Mouse (Mus musculus) activated CD4-positive, CD25-positive, alpha-beta regulatory T cell, adult 4 months (primary cell): Measurements from ENCODE around the gene Pclo. TPM values are rescaled to one million over a fixed set of nuclear protein-coding genes. Genes with fewer than 3 reads are reported as not detected.
"Not testable (repeated sequence)": the region's sequence is repeated elsewhere in the genome, so short reads cannot be mapped to it uniquely, and the experiment has no call there.

ENCODE experiments used
- ATAC-seq: one replicate; pipeline ENCODE4 v1.8.0; 2017
- polyA plus RNA-seq, 2 experiments: library from polyadenylated mRNA; unstranded; fragments of 100-300 nt; shearing (Covaris generic); gene quantifications; one replicate each; pipeline ENCODE4 v1.2.1; 2017

Gene Pclo
- polyA plus RNA-seq, result under 1 TPM; 0.04 to 0.05 TPM

GRCm38 (mm10) chr5:14514631-14515523, at the start of gene Pclo:
Pclo (plus strand) TSS chr5:14514918.
- ATAC-seq, result no peak

DNA sequence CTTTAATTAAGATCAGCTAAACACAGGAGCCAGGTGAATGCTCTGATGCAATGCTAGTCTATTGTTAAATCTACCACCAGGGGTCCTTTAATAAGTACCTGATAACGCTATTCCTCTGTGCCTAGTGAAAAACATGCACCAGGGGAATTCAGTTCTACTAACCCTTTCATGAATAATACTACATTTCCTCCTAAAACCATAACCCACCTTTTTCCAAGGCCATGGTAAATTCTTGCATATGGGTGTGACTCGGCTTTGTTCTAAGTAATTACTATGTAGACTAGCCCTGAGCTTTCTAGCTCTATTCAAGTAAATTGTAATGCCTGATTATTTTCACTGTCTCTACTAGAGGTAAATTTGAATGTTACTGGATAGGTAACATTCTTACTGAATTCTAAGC, 20.3 kb upstream of the Pclo start:
- ATAC-seq, result not testable (repeated sequence)

- no peak for ATAC-seq
Observed at GRCm38 (mm10) chr5:14508522-14508921, 6.2 kb upstream of the Pclo start.

DNA sequence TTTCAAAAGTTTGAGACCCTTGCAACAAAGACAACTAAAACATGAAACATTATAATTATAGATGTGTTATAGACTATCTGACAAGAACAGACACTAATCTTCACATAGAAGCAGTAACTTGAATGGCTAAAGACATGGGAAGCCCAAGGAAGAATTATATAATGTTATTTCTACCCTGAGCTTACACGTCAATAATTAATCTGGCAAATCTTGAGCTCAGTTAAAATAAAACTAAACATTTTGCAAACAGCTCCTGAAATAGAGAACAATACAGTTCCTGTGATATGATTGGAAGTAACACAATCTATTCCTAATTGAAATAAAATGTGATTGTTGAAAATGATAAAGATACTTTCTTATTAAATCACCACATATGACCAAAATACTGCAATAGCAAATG, 5.1 kb upstream of the Pclo start:
- ATAC-seq, result no peak

- no peak for ATAC-seq
Observed at GRCm38 (mm10) chr5:14518131-14518832, 3.6 kb downstream of the Pclo start.

GRCm38 (mm10) chr5:14522006-14522405, 7.3 kb downstream of the Pclo start:
- ATAC-seq, result no peak

DNA sequence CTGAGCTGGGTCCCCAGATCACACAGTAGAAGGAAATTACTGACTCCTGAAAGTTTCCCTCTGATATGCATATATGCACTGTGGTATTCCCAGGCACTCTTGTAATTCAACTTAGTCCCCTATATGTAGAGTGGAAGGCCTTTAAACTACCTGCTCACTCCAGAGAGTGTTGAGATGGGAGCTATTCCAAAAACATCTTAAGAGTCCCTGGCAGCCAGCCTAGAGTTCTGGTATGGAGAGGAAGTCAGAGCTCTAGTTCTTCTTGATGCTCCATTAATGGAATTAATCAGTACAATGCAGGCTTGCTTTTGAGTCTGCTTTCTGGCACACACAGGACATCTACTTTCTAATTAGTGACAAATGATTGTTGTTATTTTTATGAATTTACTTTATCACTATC, 11.3 kb downstream of the Pclo start:
- ATAC-seq, result no peak

DNA sequence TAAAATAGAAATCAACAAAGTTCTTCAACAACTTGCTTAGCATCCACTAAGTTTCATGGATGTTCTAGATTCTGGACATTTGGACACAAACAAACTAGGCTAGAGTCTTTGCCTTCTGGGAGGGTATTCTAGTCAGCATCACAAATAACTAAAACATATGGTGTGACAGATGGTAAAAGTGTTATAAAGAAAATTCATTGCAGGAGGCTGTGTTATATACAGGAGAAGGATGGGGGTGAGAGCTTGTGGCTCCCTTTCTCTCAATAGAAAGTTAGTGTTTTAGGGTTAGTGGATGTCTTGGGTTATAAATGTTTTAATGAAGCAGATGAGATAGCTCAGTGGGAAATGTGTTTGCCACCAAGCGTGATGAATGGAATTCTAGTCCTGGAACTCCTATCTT, 13.1 kb downstream of the Pclo start:
- no peak for ATAC-seq

DNA sequence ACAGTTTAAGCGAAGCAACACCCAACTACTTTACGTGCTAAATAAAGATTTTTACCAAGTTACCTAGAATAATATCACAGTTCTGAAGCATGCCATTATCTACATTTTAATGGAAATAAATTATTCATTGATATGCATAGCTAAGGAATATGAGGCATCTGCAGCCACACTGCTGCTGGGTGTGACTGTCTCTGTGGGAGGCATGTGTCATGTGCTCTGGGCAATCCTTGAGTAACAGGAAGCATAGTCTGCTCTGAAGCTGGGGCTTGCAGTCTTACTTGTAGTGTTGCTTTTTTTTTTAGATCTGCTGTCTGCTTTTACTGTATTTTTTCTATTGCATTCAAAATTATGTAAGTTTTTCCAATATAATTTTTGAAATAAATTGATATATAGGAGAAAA, 17.2 kb downstream of the Pclo start:
- ATAC-seq, result no peak

DNA sequence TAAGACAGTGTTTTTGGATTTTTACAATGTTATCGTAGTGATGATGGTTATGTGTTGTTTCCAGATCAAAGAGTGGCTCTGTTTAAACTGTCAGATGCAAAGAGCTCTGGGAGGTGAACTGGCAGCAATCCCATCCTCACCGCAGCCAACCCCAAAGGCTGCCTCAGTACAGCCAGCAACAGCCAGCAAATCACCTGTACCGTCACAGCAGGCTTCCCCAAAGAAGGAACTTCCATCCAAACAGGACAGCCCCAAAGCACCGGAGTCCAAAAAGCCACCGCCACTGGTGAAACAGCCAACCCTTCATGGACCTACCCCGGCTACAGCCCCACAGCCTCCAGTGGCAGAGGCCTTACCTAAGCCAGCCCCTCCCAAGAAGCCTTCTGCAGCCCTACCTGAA, 24.6 kb downstream of the Pclo start:
- ATAC-seq, result no peak

GRCm38 (mm10) chr5:14539961-14540627, 25.4 kb downstream of the Pclo start:
- ATAC-seq, result no peak

DNA sequence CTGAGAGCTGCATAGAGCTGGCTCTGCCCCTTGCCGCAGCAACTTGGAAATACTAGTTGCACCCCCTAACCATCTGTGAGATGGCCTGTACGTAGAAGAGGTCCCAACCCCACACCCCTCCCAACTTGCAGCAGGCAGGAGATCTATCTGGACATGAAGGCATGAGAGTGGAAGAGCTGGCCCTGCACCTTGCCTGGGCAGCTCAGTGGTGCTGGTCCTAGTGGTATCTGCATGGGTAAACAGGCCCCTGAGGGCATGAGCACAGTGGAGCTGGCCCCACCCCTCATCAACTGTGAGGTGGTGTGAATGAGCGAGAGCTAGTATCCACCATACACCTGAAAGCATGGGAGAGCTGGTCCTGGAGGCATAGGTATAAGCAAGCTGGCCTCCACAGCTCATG, 60.9 kb downstream of the Pclo start:
- ATAC-seq, result no peak

DNA sequence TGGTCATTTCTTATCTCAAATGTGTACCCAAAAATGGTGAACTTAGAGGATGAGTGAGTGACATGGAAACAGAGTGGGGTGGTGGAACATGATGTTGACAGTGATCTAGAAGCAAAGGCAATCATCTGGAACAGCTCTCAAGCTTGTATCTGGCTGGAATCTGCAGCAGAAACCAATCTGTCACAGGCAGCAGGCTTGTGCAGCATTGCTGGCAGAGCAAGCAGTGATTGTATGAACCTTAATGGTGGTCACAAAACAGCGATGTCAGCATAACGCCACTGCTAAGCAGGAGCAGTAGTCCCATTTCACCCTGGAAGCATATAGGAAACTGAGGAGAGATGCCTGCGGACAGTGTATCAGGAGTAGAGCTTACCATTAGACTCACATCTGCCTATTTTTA, 76.8 kb downstream of the Pclo start:
- ATAC-seq, result no peak

DNA sequence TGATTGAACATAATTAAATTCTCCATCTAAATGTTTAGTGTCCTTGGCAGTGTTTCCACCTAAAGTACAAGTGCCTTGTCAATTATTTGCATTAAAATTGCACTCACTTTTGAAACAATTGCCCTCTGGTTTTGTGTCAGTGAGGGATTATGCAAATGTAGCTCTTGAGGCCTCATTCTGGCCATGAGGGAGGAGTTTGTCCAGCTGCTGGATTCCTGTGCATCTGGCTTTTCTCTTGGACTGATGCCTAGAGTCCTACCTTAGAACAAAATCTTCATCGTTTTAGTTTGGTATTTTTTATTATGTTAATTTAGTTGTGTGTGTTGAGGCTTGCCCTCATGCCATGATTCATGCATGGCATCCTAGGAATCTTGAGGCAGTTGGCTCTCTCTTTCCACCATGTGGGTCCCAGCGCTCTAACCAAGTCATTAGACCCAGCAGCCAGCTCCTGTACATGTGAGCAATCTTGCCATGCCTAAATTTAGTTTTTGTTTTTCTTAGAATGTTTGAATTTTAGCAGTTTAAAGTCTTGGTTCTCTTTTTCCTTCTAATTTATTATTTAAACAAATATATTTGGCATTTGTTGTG, 80.8 kb downstream of the Pclo start:
- no peak for ATAC-seq

DNA sequence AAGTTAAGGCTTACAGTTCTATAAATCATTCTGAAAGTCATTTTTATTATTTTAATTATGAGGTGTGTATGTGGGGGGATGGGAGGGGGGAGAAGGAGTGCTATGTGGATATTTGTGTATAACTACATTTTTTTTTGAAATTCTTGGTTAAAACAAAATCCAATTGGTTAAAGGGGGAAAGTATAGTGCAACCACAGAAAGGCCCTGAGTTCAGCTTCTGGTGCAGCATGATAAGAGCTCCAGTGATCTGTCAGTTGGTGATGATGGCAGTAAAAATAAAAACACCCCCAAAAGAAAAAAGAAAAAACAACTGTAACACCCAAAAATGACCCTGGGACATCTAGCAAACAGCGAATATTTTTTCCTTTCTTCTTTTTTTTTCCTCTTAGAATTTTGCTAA, 93.6 kb downstream of the Pclo start:
- no peak for ATAC-seq

GRCm38 (mm10) chr5:14621146-14621545, 106.4 kb downstream of the Pclo start:
- ATAC-seq, result no peak

- no peak for ATAC-seq
Observed at GRCm38 (mm10) chr5:14623360-14623759, 108.6 kb downstream of the Pclo start.

GRCm38 (mm10) chr5:14641260-14641659, 126.5 kb downstream of the Pclo start:
- no peak for ATAC-seq

- no peak for ATAC-seq
Observed at GRCm38 (mm10) chr5:14645856-14646255, 131.1 kb downstream of the Pclo start.

GRCm38 (mm10) chr5:14660637-14661036, 145.9 kb downstream of the Pclo start:
- no peak for ATAC-seq

DNA sequence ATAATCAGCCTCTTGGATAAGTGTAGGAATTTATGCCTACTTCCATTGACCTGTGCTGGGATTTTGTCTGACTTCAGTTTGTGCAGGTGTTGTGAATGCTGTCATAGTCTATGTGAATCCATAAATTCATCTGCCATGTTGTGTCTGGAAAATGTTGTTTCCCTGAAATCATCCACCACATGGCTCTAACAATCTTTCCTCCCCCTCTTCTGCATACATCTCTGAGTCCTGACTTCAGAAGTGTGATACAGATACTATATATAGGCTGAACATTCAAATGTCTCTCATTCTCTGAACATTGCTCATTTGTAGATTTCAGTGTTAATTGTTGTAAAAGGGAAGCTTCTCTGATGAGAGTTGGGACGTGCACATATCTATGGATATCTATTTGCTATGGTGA, 147.5 kb downstream of the Pclo start:
- ATAC-seq, result no peak

- ATAC-seq, result no peak
Observed at GRCm38 (mm10) chr5:14662603-14663002, 147.9 kb downstream of the Pclo start.

DNA sequence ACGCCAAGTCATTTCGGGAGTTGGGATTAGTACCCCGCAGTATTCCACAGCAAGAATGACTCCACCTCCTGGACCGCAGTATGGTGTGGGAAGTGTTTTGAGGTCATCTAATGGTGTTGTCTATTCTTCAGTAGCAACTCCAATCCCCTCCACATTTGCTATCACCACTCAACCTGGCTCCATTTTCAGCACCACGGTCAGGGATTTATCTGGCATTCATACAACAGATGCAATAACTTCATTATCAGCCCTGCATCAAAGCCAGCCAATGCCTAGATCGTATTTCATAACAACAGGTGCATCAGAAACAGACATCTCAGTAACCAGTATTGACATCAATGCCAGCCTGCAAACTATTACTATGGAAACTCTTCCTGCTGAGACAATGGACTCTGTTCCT, 165.7 kb downstream of the Pclo start:
- ATAC-seq, result no peak
